ENCODE assay signal across 24 mouse cellular contexts in the genomic region with DNA sequence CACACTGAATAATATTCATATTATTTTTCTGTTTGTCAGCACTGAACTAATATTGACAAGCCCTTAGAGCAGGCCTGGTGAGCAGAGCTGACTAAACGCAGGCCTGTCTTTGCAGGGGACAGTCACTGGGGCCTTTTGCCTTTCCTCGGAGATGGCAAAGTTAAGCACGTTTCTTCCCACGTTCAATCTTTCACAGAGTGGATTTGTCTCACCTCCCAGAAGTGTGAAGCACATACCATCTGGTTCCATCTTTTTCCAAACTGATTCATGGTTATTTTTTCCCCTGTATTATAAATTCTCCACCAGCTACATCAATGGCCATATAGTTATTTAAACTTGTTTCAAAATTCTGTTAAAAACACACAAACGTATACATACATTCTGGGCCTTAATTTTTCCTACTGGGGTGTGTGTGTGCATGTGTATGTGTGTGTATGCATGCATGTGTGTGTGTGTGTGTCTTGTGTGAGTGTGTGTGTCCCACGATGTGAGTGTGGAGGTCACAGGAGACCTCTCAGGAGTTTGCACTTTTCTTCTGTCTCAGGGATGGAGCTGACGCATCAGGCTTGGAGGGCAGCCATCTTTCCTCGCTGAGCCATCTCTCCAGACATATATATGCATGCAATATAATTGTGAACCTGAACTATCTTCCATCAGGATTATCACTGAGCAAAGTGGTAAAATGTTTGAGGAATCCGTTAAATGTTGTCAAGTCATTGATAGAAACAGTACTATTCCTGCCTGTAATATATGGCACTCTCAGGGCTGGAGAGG. TPM values are rescaled to one million over a fixed set of nuclear protein-coding genes. Genes with fewer than 3 reads are reported as not detected.
DNase-seq lines count a peak whose midpoint lies in the region; ATAC-seq and TF ChIP-seq lines count a peak whose summit lies in the region.
"Had no signal": no experiment of that assay in that cellular context is flagged by ENCODE, and none has a peak within 500 bp of the region (broad histone marks: within the 10 kb centered on the region; RNA-seq: fewer than 3 reads in every experiment).

No protein-coding gene starts in this region.

- no peaks in the 10 kb centered on the region for H3K4me1 ChIP-seq in liver, postnatal 0 days (ENCODE audit: insufficient read depth)
- H3K4me1 ChIP-seq in liver, embryonic 12.5 days: no peaks in the 10 kb centered on the region
- H3K4me1 ChIP-seq in hindbrain, embryonic 14.5 days (replicated peaks; ENCODE audit: control insufficient read depth, insufficient read depth, low read length): no peaks in the 10 kb centered on the region
- H3K4me1 ChIP-seq: limb, embryonic 13.5 days; midbrain, embryonic 12.5 days; neural tube, embryonic 13.5 days had no signal

- WGBS in liver, postnatal 0 days (ENCODE audit: insufficient replicate concordance): 69% methylated on average over 9 of the region's 9 CpGs
- 59% methylated on average over 9 of the region's 9 CpGs for WGBS in liver, embryonic 12.5 days (ENCODE audit: insufficient replicate concordance)
- WGBS in hindbrain, embryonic 14.5 days: 85% methylated on average over 9 of the region's 9 CpGs

- no peak overlapping the region for H3K27ac ChIP-seq in liver, postnatal 0 days (ENCODE audit: low read depth)
- no peak overlapping the region for H3K27ac ChIP-seq in liver, embryonic 12.5 days
- H3K27ac ChIP-seq in hindbrain, embryonic 14.5 days: no peak overlapping the region
- H3K27ac ChIP-seq: embryonic facial prominence, embryonic 10.5 days; forebrain, embryonic 15.5 days; limb, embryonic 13.5 days; liver, embryonic 14.5 days; midbrain, embryonic 12.5 days; neural tube, embryonic 13.5 days had no signal

- no peak for TF ChIP-seq EP300 in liver, postnatal 0 days (IDR thresholded peaks at IDR 0.05; ENCODE audit: low read depth)

- H3K9ac ChIP-seq in liver, postnatal 0 days (replicated peaks): no peak overlapping the region
- H3K9ac ChIP-seq in liver, embryonic 12.5 days: no peak overlapping the region
- no peak overlapping the region for H3K9ac ChIP-seq in hindbrain, embryonic 14.5 days
- H3K9ac ChIP-seq: forebrain, embryonic 15.5 days; limb, embryonic 13.5 days; liver, embryonic 14.5 days; midbrain, embryonic 12.5 days; neural tube, embryonic 13.5 days had no signal

- no peak overlapping the region for H3K4me2 ChIP-seq in liver, postnatal 0 days (ENCODE audit: low read depth, low read length)
- no peak overlapping the region for H3K4me2 ChIP-seq in liver, embryonic 12.5 days
- H3K4me2 ChIP-seq in hindbrain, embryonic 14.5 days (replicated peaks): no peak overlapping the region
- H3K4me2 ChIP-seq: forebrain, embryonic 15.5 days; limb, embryonic 13.5 days; midbrain, embryonic 12.5 days; neural tube, embryonic 13.5 days had no signal

- ATAC-seq in liver, postnatal 0 days: no peak
- ATAC-seq in liver, embryonic 12.5 days: no peak
- ATAC-seq in hindbrain, embryonic 14.5 days (ENCODE audit: low FRiP score): no peak
- ATAC-seq: forebrain, embryonic 15.5 days; inflammation-experienced regulatory T-cells, adult 6 months had no signal

- H3K27me3 ChIP-seq in liver, postnatal 0 days (ENCODE audit: insufficient read depth, low read length): no peaks in the 10 kb centered on the region
- H3K27me3 ChIP-seq in liver, embryonic 12.5 days (replicated peaks): 0 out of 2 replicates have a peak, but pooled peaks cover 7% of the 10 kb centered on the region
- 0 out of 2 replicates have a peak, but pooled peaks cover under 1% of the 10 kb centered on the region for H3K27me3 ChIP-seq in hindbrain, embryonic 14.5 days (ENCODE audit: control insufficient read depth, insufficient read depth, low read length)
- H3K27me3 ChIP-seq: neural tube, embryonic 13.5 days had no signal

- no peaks in the 10 kb centered on the region for H3K36me3 ChIP-seq in liver, postnatal 0 days (replicated peaks; ENCODE audit: insufficient read depth, low read length)
- H3K36me3 ChIP-seq in liver, embryonic 12.5 days: no peaks in the 10 kb centered on the region
- no peaks in the 10 kb centered on the region for H3K36me3 ChIP-seq in hindbrain, embryonic 14.5 days (replicated peaks; ENCODE audit: control insufficient read depth, insufficient read depth)
- H3K36me3 ChIP-seq: embryonic facial prominence, embryonic 10.5 days; forebrain, embryonic 15.5 days; limb, embryonic 13.5 days; midbrain, embryonic 12.5 days; neural tube, embryonic 13.5 days had no signal

- TF ChIP-seq CTCF in liver, postnatal 0 days (IDR thresholded peaks at IDR 0.05; ENCODE audit: low read depth): no peak

- H3K9me3 ChIP-seq in liver, postnatal 0 days (ENCODE audit: low read length): no peaks in the 10 kb centered on the region
- no peaks in the 10 kb centered on the region for H3K9me3 ChIP-seq in liver, embryonic 12.5 days (replicated peaks)
- H3K9me3 ChIP-seq in hindbrain, embryonic 14.5 days (ENCODE audit: control insufficient read depth, low read length): no peaks in the 10 kb centered on the region
- H3K9me3 ChIP-seq: embryonic facial prominence, embryonic 10.5 days; forebrain, embryonic 15.5 days; limb, embryonic 13.5 days; midbrain, embryonic 12.5 days; neural tube, embryonic 13.5 days had no signal

- H3K4me3 ChIP-seq in liver, postnatal 0 days (ENCODE audit: low read depth, low read length): no peak overlapping the region
- H3K4me3 ChIP-seq in liver, embryonic 12.5 days: no peak overlapping the region
- no peak overlapping the region for H3K4me3 ChIP-seq in hindbrain, embryonic 14.5 days (replicated peaks; ENCODE audit: low read length)
- H3K4me3 ChIP-seq: embryonic facial prominence, embryonic 10.5 days; forebrain, embryonic 15.5 days; limb, embryonic 13.5 days; midbrain, embryonic 12.5 days; neural tube, embryonic 13.5 days had no signal

- peak; percentile 28 to 79 for DNase-seq in frontal cortex, adult 2 months (ENCODE audit: extremely low spot score in 1 of 2, low spot score in 1 of 2)
- no peak for DNase-seq in frontal cortex, postnatal 10 days (ENCODE audit: low spot score in 2 of 2)
- DNase-seq in liver, postnatal 0 days: peak; percentile 7
- DNase-seq in frontal cortex, postnatal 36 days (ENCODE audit: low spot score in 2 of 2): peak; percentile 42 to 66
- DNase-seq in right cerebral cortex, postnatal 25 days: peak; percentile 31
- DNase-seq in kidney, postnatal 14 days: no peak
- DNase-seq in hindbrain, embryonic 14.5 days (ENCODE audit: low spot score): no peak
- DNase-seq: adrenal gland, postnatal 25 days; B cell, adult 2 months; cerebellum, adult 9-10 months; gastrocnemius, postnatal 14 days; kidney, adult 2 months; kidney, postnatal 25 days; thymus, postnatal 14 days had no signal

RNA-seq across cellular contexts. Expression of a gene that starts 3.5 kb away (rescaled TPM):
- polyA plus RNA-seq in frontal cortex, adult 2 months (2012; rRNA removed): 0.08 and 0.30 TPM in 2 replicates
- 10.9 and 12.1 TPM in 2 replicates for polyA plus RNA-seq in liver, postnatal 0 days (2015; fragmentation: Nextera tagmentation; extraction: Ambion mirVana)
- 0.62 and 0.71 TPM in 2 replicates for polyA plus RNA-seq in liver, embryonic 12.5 days (2016; fragmentation: Nextera tagmentation; extraction: Ambion mirVana)
- polyA plus RNA-seq in hindbrain, embryonic 14.5 days (2014; fragmentation: Nextera tagmentation; extraction: Ambion mirVana): not detected in 2 replicates
- polyA plus RNA-seq: embryonic facial prominence, embryonic 10.5 days; forebrain, embryonic 15.5 days; heart, postnatal 0 days; hindbrain, embryonic 11.5 days; inflammation-experienced regulatory T-cells, adult 6 months; midbrain, embryonic 12.5 days; neural tube, embryonic 13.5 days had no signal

RNA-seq across cellular contexts. Expression of a gene that starts 36.9 kb away (rescaled TPM):
- polyA plus RNA-seq in frontal cortex, adult 2 months (2012; rRNA removed): 0.40 and 2.2 TPM in 2 replicates
- polyA plus RNA-seq in liver, postnatal 0 days (2015; fragmentation: Nextera tagmentation; extraction: Ambion mirVana): 0.11 TPM in 1 of 2 replicates, not detected in the other
- polyA plus RNA-seq in liver, embryonic 12.5 days (2016; fragmentation: Nextera tagmentation; extraction: Ambion mirVana): not detected in 2 replicates
- polyA plus RNA-seq in hindbrain, embryonic 14.5 days (2014; fragmentation: Nextera tagmentation; extraction: Ambion mirVana): 0.54 and 0.63 TPM in 2 replicates
- polyA plus RNA-seq: embryonic facial prominence, embryonic 10.5 days; hindbrain, embryonic 11.5 days; inflammation-experienced regulatory T-cells, adult 6 months; limb, embryonic 13.5 days; liver, embryonic 14.5 days; midbrain, embryonic 12.5 days had no signal

RNA-seq across cellular contexts. Expression of a gene that starts 44.3 kb away (rescaled TPM):
- 25.5 and 26.8 TPM in 2 replicates for polyA plus RNA-seq in frontal cortex, adult 2 months (2012; rRNA removed)
- polyA plus RNA-seq in liver, postnatal 0 days (2015; fragmentation: Nextera tagmentation; extraction: Ambion mirVana): 7.5 and 8.5 TPM in 2 replicates
- 0.72 and 0.85 TPM in 2 replicates for polyA plus RNA-seq in liver, embryonic 12.5 days (2016; fragmentation: Nextera tagmentation; extraction: Ambion mirVana)
- polyA plus RNA-seq in hindbrain, embryonic 14.5 days (2014; fragmentation: Nextera tagmentation; extraction: Ambion mirVana): 8.1 and 9.1 TPM in 2 replicates
- polyA plus RNA-seq: inflammation-experienced regulatory T-cells, adult 6 months had no signal

RNA-seq across cellular contexts. Expression of a gene that starts 51.2 kb away (rescaled TPM):
- 0.06 TPM in 1 of 2 replicates, not detected in the other for polyA plus RNA-seq in frontal cortex, adult 2 months (2012; rRNA removed)
- not detected in 2 replicates for polyA plus RNA-seq in liver, postnatal 0 days (2015; fragmentation: Nextera tagmentation; extraction: Ambion mirVana)
- 0.11 and 0.13 TPM in 2 replicates for polyA plus RNA-seq in liver, embryonic 12.5 days (2016; fragmentation: Nextera tagmentation; extraction: Ambion mirVana)
- 0.23 TPM in 2 replicates for polyA plus RNA-seq in hindbrain, embryonic 14.5 days (2014; fragmentation: Nextera tagmentation; extraction: Ambion mirVana)
- polyA plus RNA-seq: forebrain, embryonic 15.5 days; heart, postnatal 0 days; liver, embryonic 14.5 days had no signal

Comparison
In these comparisons a context has a peak if more than half of its experiments do, and no peak if none do; other contexts are left out.
1. DNase-seq: peak in frontal cortex, adult 2 months (2 of 2), liver, postnatal 0 days (single experiment), frontal cortex, postnatal 36 days (2 of 2) and right cerebral cortex, postnatal 25 days (single experiment); none in frontal cortex, postnatal 10 days (0 of 2), kidney, postnatal 14 days (single experiment) and hindbrain, embryonic 14.5 days (single experiment).